Mouse (Mus musculus) CH12.LX (cell line): ENCODE results near the gene Cd34.

ENCODE experiments used
- CTCF ChIP-seq, 2 experiments: IDR thresholded peaks in 1 of 2; conservative IDR thresholded peaks in 1 of 2; 2 replicates each; pipeline ENCODE4 v1.5.1; 2011 to 2012; ENCODE audit warnings: low read depth in 2 of 2, low read length in 2 of 2, improper control_type of control experiment in 1 of 2, inconsistent platforms in 1 of 2, mild to moderate bottlenecking in 1 of 2, moderate library complexity in 1 of 2
- E2F4 ChIP-seq: IDR thresholded peaks from 2 replicates; pipeline ENCODE4 v1.6.1; 2011; ENCODE audit warnings: low read depth, low read length, improper control_type of control experiment; ENCODE audit not compliant: insufficient replicate concordance
- ETS1 ChIP-seq: conservative IDR thresholded peaks from 2 replicates; pipeline ENCODE4 v1.6.1; 2012; ENCODE audit warnings: low read depth, mild to moderate bottlenecking, inconsistent platforms, low read length, improper control_type of control experiment, moderate library complexity
- MAFK ChIP-seq: IDR thresholded peaks from 2 replicates; pipeline ENCODE4 v1.6.1; 2011; ENCODE audit warnings: low read length, improper control_type of control experiment; ENCODE audit not compliant: insufficient replicate concordance
- POLR2A ChIP-seq: IDR thresholded peaks from 2 replicates; pipeline ENCODE4 v1.6.1; 2011; ENCODE audit warnings: low read depth, mild to moderate bottlenecking, improper control_type of control experiment, low read length
- POLR2AphosphoS2 ChIP-seq: IDR thresholded peaks from 2 replicates; pipeline ENCODE4 v1.6.1; 2011; ENCODE audit warnings: low read depth, low read length, improper control_type of control experiment
- USF1 ChIP-seq: IDR thresholded peaks from 2 replicates; pipeline ENCODE4 v1.6.1; 2014; ENCODE audit warnings: low read depth, mild to moderate bottlenecking, inconsistent platforms, low read length, improper control_type of control experiment
- USF2 ChIP-seq: conservative IDR thresholded peaks from 2 replicates; pipeline ENCODE4 v1.6.1; 2011; ENCODE audit warnings: low read depth, low read length, improper control_type of control experiment
- ZKSCAN1 ChIP-seq: IDR thresholded peaks from 2 replicates; pipeline ENCODE4 v1.6.1; 2012; ENCODE audit warnings: low read depth, inconsistent platforms, low read length, improper control_type of control experiment, borderline replicate concordance
- ZMIZ1 ChIP-seq: IDR thresholded peaks from 2 replicates; pipeline ENCODE4 v1.6.1; 2012; ENCODE audit warnings: low read depth, mild to moderate bottlenecking, inconsistent platforms, low read length, improper control_type of control experiment

DNA sequence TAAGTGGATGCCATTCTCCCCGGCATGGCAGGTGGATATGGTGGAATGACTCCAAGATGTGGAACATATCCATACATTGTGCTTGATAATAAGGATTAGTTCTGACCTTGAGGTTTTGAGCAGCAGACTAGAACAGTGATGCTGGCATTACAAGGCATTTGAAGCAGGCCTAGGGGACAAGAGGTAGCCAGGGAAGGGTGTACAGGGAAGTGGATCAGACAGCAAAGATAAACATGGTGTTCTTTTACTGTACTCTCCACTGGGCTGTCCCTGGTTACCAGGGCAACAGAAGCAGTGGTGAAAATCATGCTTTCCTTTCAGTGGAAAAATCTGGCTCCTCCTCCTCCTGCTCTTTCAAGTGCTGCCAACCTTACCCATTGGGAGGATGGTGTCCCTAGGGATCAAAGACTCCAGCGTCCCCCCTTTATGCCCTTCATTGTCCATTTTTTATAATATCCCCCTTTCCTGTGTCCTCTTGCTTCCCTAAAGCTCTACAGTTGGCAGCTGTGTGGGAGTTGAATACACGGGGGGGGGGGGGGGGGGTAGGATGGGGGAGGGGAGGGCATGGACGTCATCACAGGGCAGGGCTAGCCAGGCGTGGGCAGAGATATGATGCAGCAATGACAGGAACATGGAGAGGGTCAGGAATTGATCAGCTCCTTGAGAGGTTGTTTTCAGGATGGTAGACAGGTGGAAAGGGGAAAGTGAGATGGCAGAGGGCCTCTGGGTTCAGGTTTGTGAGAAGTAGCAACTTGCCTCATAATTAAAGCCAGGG is 39.5 kb downstream of the Cd34 start:
- TF ChIP-seq ZKSCAN1: no peak
- no peak for TF ChIP-seq USF2
- no peak for TF ChIP-seq ZMIZ1
- no peak for TF ChIP-seq E2F4
- no peak for TF ChIP-seq POLR2A
- no peak for TF ChIP-seq CTCF (conservative IDR thresholded peaks at IDR 0.05 in 1 of 2, IDR thresholded peaks at IDR 0.05 in 1 of 2; ENCODE audit: low read depth in 2 of 2, low read length in 2 of 2)
- no peak for TF ChIP-seq ETS1
- TF ChIP-seq MAFK: no peak
- no peak for TF ChIP-seq POLR2AphosphoS2
- TF ChIP-seq USF1: no peak
